Mouse (Mus musculus): ENCODE measurements around the gene BC028528.
A peak's percentile ranks its signal among the peaks of the same experiment; 100 is the strongest.

- TF ChIP-seq CTCF (IDR thresholded peaks at IDR 0.05), result no peak
- 0 out of 2 replicates have a peak, but pooled peaks have one; percentile 44 for TF ChIP-seq EP300 (IDR thresholded peaks at IDR 0.05; ENCODE audit: insufficient read depth, low read depth, low read length)
- TF ChIP-seq POLR2A (IDR thresholded peaks at IDR 0.05; ENCODE audit: insufficient read depth, low read depth, low read length), result peak; percentile 18; the same call in 1 of the 2 replicates
Observed at GRCm38 (mm10) chr3:95894317-95895160, 2.7 kb upstream of the BC028528 start.
